Mouse (Mus musculus) spleen, adult 2 months (tissue): ENCODE results near the gene Pcnx2. TPM values are rescaled to one million over a fixed set of nuclear protein-coding genes. Genes with fewer than 3 reads are reported as not detected.

Experiments
- DNase-seq, 2 experiments: peaks; one replicate each; pipeline versions ENCODE4 v3.0.0 to v3.0.0-alpha.2; 2012 to 2021; ENCODE audit warnings: low spot score in 2 of 2, low read depth in 1 of 2
- H3K27ac ChIP-seq: fragments of 200-500 bp; 2 replicates; pipeline ENCODE4 v1.5.1; 2012; ENCODE audit warnings: low read length, inconsistent platforms; ENCODE audit not compliant: insufficient read depth
- H3K27me3 ChIP-seq: fragments of 200-500 bp; 2 replicates; pipeline ENCODE4 v1.6.1; 2012; ENCODE audit warnings: mild to moderate bottlenecking, moderate library complexity, low read length, inconsistent platforms; ENCODE audit not compliant: control insufficient read depth, insufficient read depth
- H3K36me3 ChIP-seq: fragments of 200-500 bp; 2 replicates; pipeline ENCODE4 v1.6.1; 2012; ENCODE audit warnings: mild to moderate bottlenecking, low read length, inconsistent platforms; ENCODE audit not compliant: control insufficient read depth, insufficient read depth
- H3K4me1 ChIP-seq: fragments of 200-500 bp; 2 replicates; pipeline ENCODE4 v1.6.1; 2011; ENCODE audit warnings: inconsistent platforms; ENCODE audit not compliant: control insufficient read depth, insufficient read depth, insufficient read length
- H3K4me3 ChIP-seq: fragments of 200-500 bp; 2 replicates; pipeline ENCODE4 v1.5.1; 2011; ENCODE audit warnings: mild to moderate bottlenecking, inconsistent platforms; ENCODE audit not compliant: insufficient read depth, insufficient read length; ENCODE audit errors: extremely low read depth
- CTCF ChIP-seq: fragments of 200-500 bp; IDR thresholded peaks from 2 replicates; pipeline ENCODE4 v1.5.1; 2011; ENCODE audit warnings: mild to moderate bottlenecking, inconsistent platforms; ENCODE audit not compliant: insufficient read depth, insufficient read length, insufficient replicate concordance; ENCODE audit errors: extremely low read depth
- POLR2A ChIP-seq: fragments of 200-500 bp; IDR thresholded peaks from 2 replicates; pipeline ENCODE4 v1.6.1; 2011; ENCODE audit warnings: low read depth, low read length, inconsistent platforms
- WGBS: fragments of 180-500 bp; shearing (Covaris S2); methylation state at CpG from one replicate; pipeline ENCODE4 v1.1.7; 2018; 5-methylcytosine and 5-hydroxymethylcytosine counted together
- polyA plus RNA-seq: library from polyadenylated mRNA; depleted of rRNA; stranded (reverse); fragments of >200 nt; gene quantifications from 2 replicates; pipeline ENCODE4 v1.2.3, GENCODE M21; 2012; rRNA removed

Gene Pcnx2
- polyA plus RNA-seq, 1 experiment: 0.20 TPM

GRCm38 (mm10) chr8:125704434-125704833, 193.7 kb downstream of the Pcnx2 start:
- TF ChIP-seq POLR2A (no peak), CTCF (no peak)
- Histone ChIP-seq H3K27ac (no peak overlapping the region), H3K4me3 (no peak overlapping the region), H3K36me3 (no peaks in the 10 kb centered on the region), H3K4me1 (no peaks in the 10 kb centered on the region), H3K27me3 (no peaks in the 10 kb centered on the region)
- WGBS: 93% methylated on average over 6 of the region's 6 CpGs
- DNase-seq: no peak

- Histone ChIP-seq H3K4me1 (no peaks in the 10 kb centered on the region), H3K27me3 (no peaks in the 10 kb centered on the region), H3K36me3 (no peaks in the 10 kb centered on the region), H3K4me3 (no peak overlapping the region), H3K27ac (no peak overlapping the region)
- DNase-seq: no peak
- TF ChIP-seq POLR2A (no peak), CTCF (no peak)
- 90% methylated on average over 15 of the region's 15 CpGs for WGBS
Observed at GRCm38 (mm10) chr8:125702868-125703473, 195.1 kb downstream of the Pcnx2 start.

Other genes starting within 250 kb of the Pcnx2 start
- 0.88 and 1.7 TPM in 2 replicates for gene Map10, start 228.5 kb downstream of the Pcnx2 start, polyA plus RNA-seq
- 11.8 and 12.5 TPM in 2 replicates for gene Ntpcr, start 168.4 kb downstream of the Pcnx2 start, polyA plus RNA-seq
- 0.02 and 0.06 TPM in 2 replicates for gene Map3k21, start 12.1 kb upstream of the Pcnx2 start, polyA plus RNA-seq
- gene Kcnk1, start 96.9 kb upstream of the Pcnx2 start, polyA plus RNA-seq: 0.85 and 1.0 TPM in 2 replicates